Mouse (Mus musculus) heart, embryonic 16.5 days (tissue): ENCODE results near the gene Synj2. TPM values are rescaled to one million over a fixed set of nuclear protein-coding genes. Genes with fewer than 3 reads are reported as not detected.

Experiments used
- ATAC-seq: fragments of 200-750 bp; cut with Nextera tagmentation; replicated peaks from 2 replicates; pipeline ENCODE4 v1.8.0; 2017; ENCODE audit warnings: moderate number of reproducible peaks; ENCODE audit not compliant: insufficient read depth, low FRiP score; ENCODE audit errors: extremely low read depth
- H3K27ac ChIP-seq: fragments of 300-500 bp; sonication (generic); 2 replicates; pipeline ENCODE4 v1.5.1; 2014; ENCODE audit warnings: mild to moderate bottlenecking, low read length, control low read depth, moderate library complexity
- H3K27me3 ChIP-seq: fragments of 300-500 bp; sonication (generic); 2 replicates; pipeline ENCODE4 v1.6.1; 2014; ENCODE audit warnings: low read length, mixed read lengths; ENCODE audit not compliant: control insufficient read depth, insufficient read depth
- H3K36me3 ChIP-seq: fragments of 300-500 bp; sonication (generic); 2 replicates; pipeline ENCODE4 v1.6.1; 2014; ENCODE audit not compliant: control insufficient read depth, insufficient read depth
- H3K4me1 ChIP-seq: fragments of 300-500 bp; sonication (generic); 2 replicates; pipeline ENCODE4 v1.6.1; 2014; ENCODE audit warnings: low read length, mixed read lengths; ENCODE audit not compliant: control insufficient read depth, insufficient read depth
- H3K4me2 ChIP-seq: fragments of 300-500 bp; sonication (generic); 2 replicates; pipeline ENCODE4 v1.6.1; 2014; ENCODE audit warnings: low read depth, mild to moderate bottlenecking, control low read depth, low read length
- H3K4me3 ChIP-seq: fragments of 300-500 bp; sonication (generic); 2 replicates; pipeline ENCODE4 v1.5.1; 2014; ENCODE audit warnings: mild to moderate bottlenecking, control low read depth, low read length
- H3K9ac ChIP-seq: fragments of 300-500 bp; sonication (generic); 2 replicates; pipeline ENCODE4 v1.6.1; 2014; ENCODE audit warnings: low read length, control low read depth
- H3K9me3 ChIP-seq: fragments of 300-500 bp; sonication (generic); replicated peaks from 2 replicates; pipeline ENCODE4 v1.6.1; 2016; ENCODE audit warnings: low read length; ENCODE audit not compliant: control insufficient read depth
- WGBS: fragments of 180-500 bp; shearing (Covaris S2); extraction: QIAGEN DNeasy Blood & Tissue Kit; methylation state at CpG from one replicate; pipeline ENCODE4 v1.1.7; 2014; 5-methylcytosine and 5-hydroxymethylcytosine counted together
- polyA plus RNA-seq: library from polyadenylated mRNA; unstranded; fragments of >200 nt; fragmentation: Nextera tagmentation; extraction: Ambion mirVana; gene quantifications from 2 replicates; pipeline ENCODE4 v1.2.1, GENCODE M21; 2015

Gene Synj2
- polyA plus RNA-seq, 1 experiment from 2014 or later = 5.3 TPM

GRCm38 (mm10) chr17:6007101-6007780 lies 66.2 kb downstream of the Synj2 start:
- H3K4me3 ChIP-seq = no peak overlapping the region
- no peak overlapping the region for H3K9ac ChIP-seq
- 86% methylated on average over 5 of the region's 5 CpGs for WGBS
- no peaks in the 10 kb centered on the region for H3K27me3 ChIP-seq
- peaks cover 7% of the 10 kb centered on the region; the same call in 1 of the 2 replicates for H3K36me3 ChIP-seq
- peaks cover 49% of the 10 kb centered on the region for H3K4me1 ChIP-seq
- H3K9me3 ChIP-seq = no peaks in the 10 kb centered on the region
- 0 out of 2 replicates have a peak overlapping the region, but pooled peaks have one; percentile 8 for H3K27ac ChIP-seq
- no peak overlapping the region for H3K4me2 ChIP-seq
- ATAC-seq = no peak

GRCm38 (mm10) chr17:6007902-6008301 lies 66.8 kb downstream of the Synj2 start:
- 62% methylated on average over 9 of the region's 9 CpGs for WGBS
- H3K9ac ChIP-seq = no peak overlapping the region
- H3K27me3 ChIP-seq = no peaks in the 10 kb centered on the region
- no peaks in the 10 kb centered on the region for H3K9me3 ChIP-seq
- no peak overlapping the region for H3K4me3 ChIP-seq
- no peak overlapping the region for H3K27ac ChIP-seq
- no peak for ATAC-seq
- no peak overlapping the region for H3K4me2 ChIP-seq
- H3K36me3 ChIP-seq = peaks cover 7% of the 10 kb centered on the region; the same call in 1 of the 2 replicates
- peaks cover 46% of the 10 kb centered on the region for H3K4me1 ChIP-seq

- Histone ChIP-seq H3K27ac (no peak overlapping the region), H3K4me3 (no peak overlapping the region)
- 48% methylated on average over 11 of the region's 11 CpGs for WGBS
Measured at GRCm38 (mm10) chr17:6008590-6008989, 67.5 kb downstream of the Synj2 start.

GRCm38 (mm10) chr17:6009606-6010005 lies 68.5 kb downstream of the Synj2 start:
- ATAC-seq = no peak

More at GRCm38 (mm10) chr17:6008590-6008989, 67.5 kb downstream of the Synj2 start:
- H3K27me3 ChIP-seq = no peaks in the 10 kb centered on the region
- H3K36me3 ChIP-seq = peaks cover 4% of the 10 kb centered on the region; the same call in 1 of the 2 replicates
- peaks cover 46% of the 10 kb centered on the region for H3K4me1 ChIP-seq
- H3K4me2 ChIP-seq = no peak overlapping the region
- H3K9ac ChIP-seq = no peak overlapping the region
- ATAC-seq = no peak
- no peaks in the 10 kb centered on the region for H3K9me3 ChIP-seq

GRCm38 (mm10) chr17:6013079-6013478 lies 72.0 kb downstream of the Synj2 start:
- 72% methylated on average over 4 of the region's 4 CpGs for WGBS
- Histone ChIP-seq H3K9me3 (no peaks in the 10 kb centered on the region), H3K27me3 (no peaks in the 10 kb centered on the region), H3K9ac (no peak overlapping the region), H3K27ac (no peak overlapping the region), H3K4me3 (no peak overlapping the region), H3K4me1 (peaks cover 32% of the 10 kb centered on the region), H3K36me3 (peaks cover 4% of the 10 kb centered on the region; the same call in 1 of the 2 replicates), H3K4me2 (no peak overlapping the region)
- no peak for ATAC-seq

More at GRCm38 (mm10) chr17:6009606-6010005, 68.5 kb downstream of the Synj2 start:
- no peak overlapping the region for H3K27ac ChIP-seq
- H3K9me3 ChIP-seq = no peaks in the 10 kb centered on the region
- H3K36me3 ChIP-seq = peaks cover 4% of the 10 kb centered on the region; the same call in 1 of the 2 replicates
- no peak overlapping the region for H3K9ac ChIP-seq
- no peak overlapping the region for H3K4me2 ChIP-seq
- no peak overlapping the region for H3K4me3 ChIP-seq
- H3K4me1 ChIP-seq = peaks cover 45% of the 10 kb centered on the region
- no peaks in the 10 kb centered on the region for H3K27me3 ChIP-seq
- 87% methylated on average over 4 of the region's 4 CpGs for WGBS

GRCm38 (mm10) chr17:6014985-6015384 lies 73.9 kb downstream of the Synj2 start:
- H3K4me2 ChIP-seq = no peak overlapping the region
- no peak overlapping the region for H3K9ac ChIP-seq
- no peak overlapping the region for H3K4me3 ChIP-seq
- WGBS = 82% methylated on average over 4 of the region's 4 CpGs
- no peak for ATAC-seq
- H3K27me3 ChIP-seq = no peaks in the 10 kb centered on the region
- peaks cover 27% of the 10 kb centered on the region for H3K4me1 ChIP-seq
- peaks cover 4% of the 10 kb centered on the region; the same call in 1 of the 2 replicates for H3K36me3 ChIP-seq
- H3K27ac ChIP-seq = 0 out of 2 replicates have a peak overlapping the region, but pooled peaks have one; percentile 15
- H3K9me3 ChIP-seq = no peaks in the 10 kb centered on the region

GRCm38 (mm10) chr17:6016213-6016780 lies 75.2 kb downstream of the Synj2 start:
- H3K27me3 ChIP-seq = no peaks in the 10 kb centered on the region
- ATAC-seq = peak; percentile 73
- no peak overlapping the region for H3K4me3 ChIP-seq
- no peak overlapping the region for H3K4me2 ChIP-seq
- H3K27ac ChIP-seq = peak overlapping the region; percentile 68
- H3K4me1 ChIP-seq = peaks cover 27% of the 10 kb centered on the region
- no peaks in the 10 kb centered on the region for H3K36me3 ChIP-seq
- H3K9ac ChIP-seq = 0 out of 2 replicates have a peak overlapping the region, but pooled peaks have one; percentile 17
- H3K9me3 ChIP-seq = no peaks in the 10 kb centered on the region
- 41% methylated on average over 7 of the region's 7 CpGs for WGBS

- H3K27me3 ChIP-seq = no peaks in the 10 kb centered on the region
- H3K4me1 ChIP-seq = peaks cover 27% of the 10 kb centered on the region
- no peaks in the 10 kb centered on the region for H3K36me3 ChIP-seq
- H3K4me3 ChIP-seq = no peak overlapping the region
- no peak overlapping the region for H3K9ac ChIP-seq
- H3K9me3 ChIP-seq = no peaks in the 10 kb centered on the region
- 57% methylated on average over 12 of the region's 12 CpGs for WGBS
- 0 out of 2 replicates have a peak overlapping the region, but pooled peaks have one; percentile 68 for H3K27ac ChIP-seq
- no peak overlapping the region for H3K4me2 ChIP-seq
- no peak for ATAC-seq
Measured at GRCm38 (mm10) chr17:6017268-6017667, 76.2 kb downstream of the Synj2 start.

GRCm38 (mm10) chr17:6018348-6018747 lies 77.3 kb downstream of the Synj2 start:
- Histone ChIP-seq H3K9ac (no peak overlapping the region), H3K36me3 (0 out of 2 replicates have a peak, but pooled peaks cover 3% of the 10 kb centered on the region), H3K27ac (no peak overlapping the region), H3K27me3 (no peaks in the 10 kb centered on the region), H3K4me2 (no peak overlapping the region), H3K9me3 (no peaks in the 10 kb centered on the region), H3K4me3 (no peak overlapping the region), H3K4me1 (peaks cover 23% of the 10 kb centered on the region)
- 84% methylated on average over 4 of the region's 4 CpGs for WGBS
- no peak for ATAC-seq
